Mouse (Mus musculus) heart, postnatal 14 days (tissue): ENCODE data around the gene Tmem59l. TPM values are rescaled to one million over a fixed set of nuclear protein-coding genes. Genes with fewer than 3 reads are reported as not detected.

Experiments used
- DNase-seq, 2 experiments: peaks; one replicate each; pipeline ENCODE4 v3.0.0; 2021 to 2022
- intact Hi-C: fragments of 180-260 bp; cut with DNase I; formaldehyde crosslinking; loops from one replicate; pipeline ENCODE4 v1.15.1; 2025
- total RNA-seq, 2 experiments: library from RNA; stranded (reverse); gene quantifications; 2 replicates each; pipeline ENCODE4 v1.2.3; 2021

Tmem59l gene
- total RNA-seq, 2 experiments from 2014 or later: not detected

- intact Hi-C loops: loop anchor here (5.0 kb wide), 1 partner anchor 67 kb away; no protein-coding TSS in a partner anchor
- no peak for DNase-seq
Measured at GRCm38 (mm10) chr8:70435156-70435555, 52.0 kb downstream of the Tmem59l start.

Other genes starting within 250 kb of the Tmem59l start
- gene Homer3, start 204.5 kb downstream of the Tmem59l start, total RNA-seq: 10 to 100 TPM; 16.6 to 18.0 TPM
- gene Ddx49, start 184.9 kb downstream of the Tmem59l start, total RNA-seq: 10 to 100 TPM; 28.9 to 29.0 TPM
- gene Cope, start 184.8 kb downstream of the Tmem59l start, total RNA-seq: 100 to 1,000 TPM; 160 to 164 TPM
- under 1 TPM; 0.56 to 0.72 TPM for gene Cers1, start 171.6 kb downstream of the Tmem59l start, total RNA-seq
- gene Gdf1, start 157.5 kb downstream of the Tmem59l start, total RNA-seq: not detected
- 10 to 100 TPM; 41.3 to 44.0 TPM for gene Upf1, start 134.1 kb downstream of the Tmem59l start, total RNA-seq
- gene Comp, start 113.8 kb downstream of the Tmem59l start, total RNA-seq: 1 to 10 TPM; 2.4 to 3.8 TPM
- gene Crtc1, start 47.8 kb downstream of the Tmem59l start, total RNA-seq: 1 to 10 TPM; 7.7 to 9.5 TPM
- gene Klhl26, start 10.4 kb downstream of the Tmem59l start, total RNA-seq: 1 to 10 TPM; 5.5 to 6.9 TPM
- gene Crlf1, start 5.8 kb upstream of the Tmem59l start, total RNA-seq: under 1 TPM; 0.22 to 0.29 TPM
- gene Rex1bd, start 19.4 kb upstream of the Tmem59l start, total RNA-seq: 100 to 1,000 TPM; 105 TPM
- gene Uba52, start 23.4 kb upstream of the Tmem59l start, total RNA-seq: 1,000 to 10,000 TPM; 1,458 to 1,541 TPM
- 100 to 1,000 TPM; 150 to 163 TPM for gene Fkbp8, start 40.4 kb upstream of the Tmem59l start, total RNA-seq
- gene Kxd1, start 40.6 kb upstream of the Tmem59l start, total RNA-seq: 10 to 100 TPM; 75.3 to 76.6 TPM
- gene Ell, start 52.1 kb upstream of the Tmem59l start, total RNA-seq: 10 to 100 TPM; 15.5 to 16.5 TPM
- gene Isyna1, start 107.0 kb upstream of the Tmem59l start, total RNA-seq: 10 to 100 TPM; 25.8 to 27.7 TPM
- 10 to 100 TPM; 39.7 to 46.4 TPM for gene Ssbp4, start 121.5 kb upstream of the Tmem59l start, total RNA-seq
- 1 to 10 TPM; 1.8 to 2.5 TPM for gene Lrrc25, start 128.8 kb upstream of the Tmem59l start, total RNA-seq
- 1 to 10 TPM in 1 of 2 experiments, under 1 TPM in 1; 0.41 to 1.6 TPM for gene Gdf15, start 145.1 kb upstream of the Tmem59l start, total RNA-seq
- 10 to 100 TPM; 38.4 to 46.8 TPM for gene Pgpep1, start 173.0 kb upstream of the Tmem59l start, total RNA-seq
- gene Lsm4, start 185.9 kb upstream of the Tmem59l start, total RNA-seq: 10 to 100 TPM; 75.0 to 76.5 TPM
- gene Jund, start 211.6 kb upstream of the Tmem59l start, total RNA-seq: 100 to 1,000 TPM; 159 to 162 TPM
- under 1 TPM; 0.10 to 0.12 TPM for gene Iqcn, start 216.1 kb upstream of the Tmem59l start, total RNA-seq
- gene Gm3336, start 231.2 kb upstream of the Tmem59l start, total RNA-seq: not detected
- gene Pde4c, start 236.4 kb upstream of the Tmem59l start, total RNA-seq: 1 to 10 TPM; 4.5 to 4.6 TPM